Mouse (Mus musculus): ENCODE measurements around the gene Krt80. TPM values are rescaled to one million over a fixed set of nuclear protein-coding genes. Genes with fewer than 3 reads are reported as not detected.
A peak's percentile ranks its signal among the peaks of the same experiment; 100 is the strongest.

Krt80 gene
- 0.61 and 2.5 TPM in 2 replicates for polyA plus RNA-seq (2012; rRNA removed)

DNA sequence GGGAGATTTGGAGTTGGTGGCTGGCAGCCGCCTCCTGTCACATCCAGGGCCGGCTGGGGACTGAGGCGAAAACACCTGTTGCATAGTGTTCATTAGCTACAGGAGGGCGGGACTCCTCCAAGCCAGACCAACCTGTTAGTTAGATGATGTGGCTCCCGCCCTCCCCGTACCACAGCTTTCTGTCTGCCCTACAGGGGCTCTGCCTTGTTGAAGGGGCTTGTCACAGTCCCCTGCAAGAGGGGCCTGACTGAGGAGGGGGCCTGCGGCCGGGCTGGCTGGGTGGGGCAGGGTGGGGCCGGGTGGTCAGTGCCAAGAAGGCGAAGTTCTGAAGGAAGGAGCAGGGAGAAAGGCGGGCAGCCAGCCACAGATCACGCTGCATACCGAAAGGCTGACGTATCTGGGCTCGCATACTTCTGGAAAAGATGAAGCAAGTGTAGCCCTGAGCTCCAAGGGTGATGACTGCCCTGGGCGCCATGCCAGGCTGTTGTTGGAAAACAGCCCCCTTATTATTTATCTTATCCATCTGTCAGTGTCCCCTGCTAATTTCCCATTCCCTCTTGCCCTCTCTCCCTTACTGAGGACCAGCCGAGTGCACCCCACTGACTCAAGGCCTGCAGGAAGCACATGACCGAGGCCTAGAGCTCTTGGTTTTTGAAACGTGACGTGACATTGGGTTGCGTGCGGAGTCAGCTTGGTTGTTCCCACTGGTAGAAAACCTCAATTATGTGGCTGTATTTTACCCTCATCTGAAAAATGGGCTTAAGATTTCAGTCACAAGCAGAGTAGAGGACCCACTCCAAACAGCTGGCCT lies at the start of gene Krt80:
Gene Krt80 (minus strand): TSS at position 62 of the 811 bp plus-strand sequence.
- H3K27ac ChIP-seq (ENCODE audit: insufficient read depth, low read depth, low read length) = no peak within 1 kb of the TSS
- H3K4me3 ChIP-seq (ENCODE audit: low read depth, low read length) = no peak within 1 kb of the TSS
- H3K27me3 ChIP-seq (ENCODE audit: control insufficient read depth, insufficient read depth, low read length) = no peaks in the 10 kb centered on the region
- H3K4me1 ChIP-seq (ENCODE audit: control insufficient read depth, insufficient read depth, insufficient read length, low read length) = peaks cover 42% of the 10 kb centered on the region
- TF ChIP-seq POLR2A (IDR thresholded peaks at IDR 0.05; ENCODE audit: low read depth, low read length) (no peak), CTCF (IDR thresholded peaks at IDR 0.05; ENCODE audit: extremely low read depth, insufficient read length, insufficient replicate concordance, low read depth, low read length) (no peak)
- H3K36me3 ChIP-seq (ENCODE audit: control insufficient read depth, insufficient read depth, low read length) = no peaks in the 10 kb centered on the region
- 16% methylated on average over 22 of the region's 22 CpGs for WGBS

DNA sequence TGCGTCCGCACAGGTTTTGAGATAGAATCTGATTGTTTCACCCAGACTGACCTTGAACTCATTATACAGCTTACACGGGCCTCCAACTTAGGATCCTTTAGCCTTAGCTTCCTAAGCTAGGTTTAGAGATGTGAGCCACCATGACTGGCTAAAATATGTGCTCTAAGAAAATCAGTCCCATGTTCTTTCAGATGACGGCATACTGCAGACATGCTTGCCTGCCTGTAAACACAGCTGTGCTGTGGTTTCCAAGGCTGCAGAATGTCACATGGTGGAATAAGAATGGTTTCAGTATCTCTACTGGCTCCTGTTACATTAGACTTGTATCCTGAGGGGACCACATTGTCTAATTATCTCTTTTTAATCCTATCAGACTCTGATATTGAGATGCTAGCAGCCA lies 49.0 kb upstream of the Krt80 start:
- peaks cover 7% of the 10 kb centered on the region for H3K36me3 ChIP-seq (ENCODE audit: control insufficient read depth, insufficient read depth, low read length)
- WGBS = 83% methylated on average over 4 of the region's 4 CpGs
- no peak overlapping the region for H3K27ac ChIP-seq (ENCODE audit: insufficient read depth, low read depth, low read length)
- H3K4me1 ChIP-seq (ENCODE audit: control insufficient read depth, insufficient read depth, insufficient read length, low read length) = peaks cover 5% of the 10 kb centered on the region
- TF ChIP-seq CTCF (IDR thresholded peaks at IDR 0.05; ENCODE audit: extremely low read depth, insufficient read length, insufficient replicate concordance, low read depth, low read length) (no peak), POLR2A (IDR thresholded peaks at IDR 0.05; ENCODE audit: low read depth, low read length) (no peak)
- H3K27me3 ChIP-seq (ENCODE audit: control insufficient read depth, insufficient read depth, low read length) = no peaks in the 10 kb centered on the region
- H3K4me3 ChIP-seq (ENCODE audit: low read depth, low read length) = no peak overlapping the region

DNA sequence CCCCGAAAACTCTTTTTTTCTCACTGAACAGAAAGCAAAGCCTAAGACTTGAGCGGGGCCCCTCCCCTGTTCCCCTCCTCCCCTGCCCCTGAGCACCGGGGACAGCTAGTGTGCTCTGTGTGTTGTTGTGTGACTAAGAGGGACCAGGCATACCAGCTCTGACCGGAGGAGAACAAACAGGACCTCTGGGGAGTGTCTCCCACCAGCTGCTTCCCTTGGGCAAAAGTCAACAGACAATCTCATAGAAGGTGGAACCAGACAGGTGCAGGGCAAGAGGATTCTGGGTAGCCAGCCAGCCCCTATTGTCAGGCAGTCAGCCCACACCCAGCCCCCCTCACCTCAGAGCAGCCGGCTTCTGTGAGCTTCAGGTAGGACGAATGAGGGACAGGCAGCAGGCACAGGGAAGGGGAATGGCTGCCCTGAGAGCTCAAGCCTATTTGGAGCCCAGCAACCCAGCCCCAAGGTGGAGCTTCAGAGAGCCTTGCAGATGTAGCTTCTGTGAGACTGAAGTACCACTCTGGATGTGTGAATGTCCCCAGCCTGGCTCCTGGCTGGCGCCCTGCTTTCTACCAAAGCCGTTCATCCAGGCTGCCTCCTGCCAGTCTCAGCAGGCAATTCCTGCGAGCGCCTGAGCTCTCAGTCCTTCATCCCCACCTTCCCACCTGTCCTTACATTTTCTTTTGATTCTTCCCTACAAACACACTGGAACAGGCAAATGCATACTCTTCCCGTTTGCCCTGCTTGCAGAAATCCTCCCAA lies 45.0 kb upstream of the Krt80 start:
- TF ChIP-seq CTCF (IDR thresholded peaks at IDR 0.05; ENCODE audit: extremely low read depth, insufficient read length, insufficient replicate concordance, low read depth, low read length) (no peak), POLR2A (IDR thresholded peaks at IDR 0.05; ENCODE audit: low read depth, low read length) (no peak)
- no peak overlapping the region for H3K27ac ChIP-seq (ENCODE audit: insufficient read depth, low read depth, low read length)
- H3K4me3 ChIP-seq (ENCODE audit: low read depth, low read length) = no peak overlapping the region

DNA sequence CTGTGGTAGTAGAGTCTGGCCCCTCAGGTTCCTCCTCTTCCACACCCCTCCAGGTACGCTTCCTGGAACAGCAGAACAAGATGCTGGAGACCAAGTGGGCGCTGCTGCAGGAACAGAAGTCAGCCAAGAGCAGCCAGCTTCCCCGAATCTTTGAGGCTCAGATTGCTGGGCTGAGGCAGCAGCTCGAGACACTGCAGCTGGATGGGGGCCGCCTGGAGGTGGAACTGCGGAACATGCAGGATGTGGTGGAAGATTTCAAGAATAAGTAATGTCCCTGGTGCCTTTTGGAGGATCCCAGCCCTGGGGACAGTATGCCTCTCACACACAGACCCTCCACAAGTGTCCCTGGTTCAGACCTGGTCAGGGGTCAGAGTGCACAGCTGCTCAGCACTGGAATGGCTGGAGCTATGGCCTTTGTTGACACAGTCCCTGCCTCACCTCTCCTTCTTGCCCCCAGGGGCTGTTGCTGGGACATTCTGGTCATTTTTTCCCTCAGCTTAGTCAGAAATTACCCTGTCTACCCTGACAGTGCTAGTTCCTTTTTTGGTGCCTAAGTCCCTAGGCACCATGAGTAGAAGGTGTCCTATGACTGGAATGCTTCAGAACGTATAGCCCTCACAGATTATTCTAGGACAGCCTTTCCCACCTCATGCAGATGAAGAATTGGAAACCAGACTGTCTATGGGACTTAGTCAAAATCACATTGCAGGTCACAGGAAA lies 44.1 kb upstream of the Krt80 start:
- H3K27ac ChIP-seq (ENCODE audit: insufficient read depth, low read depth, low read length) = peak overlapping the region; percentile 9; the same call in 1 of the 2 replicates
- H3K27me3 ChIP-seq (ENCODE audit: control insufficient read depth, insufficient read depth, low read length) = no peaks in the 10 kb centered on the region
- no peak for TF ChIP-seq POLR2A (IDR thresholded peaks at IDR 0.05; ENCODE audit: low read depth, low read length)
- TF ChIP-seq CTCF (IDR thresholded peaks at IDR 0.05; ENCODE audit: extremely low read depth, insufficient read length, insufficient replicate concordance, low read depth, low read length) = 0 out of 2 replicates have a peak, but pooled peaks have one; percentile 9
- H3K4me3 ChIP-seq (ENCODE audit: low read depth, low read length) = no peak overlapping the region
- 51% methylated on average over 7 of the region's 7 CpGs for WGBS
- H3K36me3 ChIP-seq (ENCODE audit: control insufficient read depth, insufficient read depth, low read length) = no peaks in the 10 kb centered on the region
- H3K4me1 ChIP-seq (ENCODE audit: control insufficient read depth, insufficient read depth, insufficient read length, low read length) = peaks cover 27% of the 10 kb centered on the region

More for the DNA sequence above, 45.0 kb upstream of the Krt80 start:
- H3K4me1 ChIP-seq (ENCODE audit: control insufficient read depth, insufficient read depth, insufficient read length, low read length) = peaks cover 27% of the 10 kb centered on the region
- H3K36me3 ChIP-seq (ENCODE audit: control insufficient read depth, insufficient read depth, low read length) = no peaks in the 10 kb centered on the region; the same call in 1 of the 2 replicates
- 34% methylated on average over 11 of the region's 11 CpGs for WGBS
- no peaks in the 10 kb centered on the region for H3K27me3 ChIP-seq (ENCODE audit: control insufficient read depth, insufficient read depth, low read length)

DNA sequence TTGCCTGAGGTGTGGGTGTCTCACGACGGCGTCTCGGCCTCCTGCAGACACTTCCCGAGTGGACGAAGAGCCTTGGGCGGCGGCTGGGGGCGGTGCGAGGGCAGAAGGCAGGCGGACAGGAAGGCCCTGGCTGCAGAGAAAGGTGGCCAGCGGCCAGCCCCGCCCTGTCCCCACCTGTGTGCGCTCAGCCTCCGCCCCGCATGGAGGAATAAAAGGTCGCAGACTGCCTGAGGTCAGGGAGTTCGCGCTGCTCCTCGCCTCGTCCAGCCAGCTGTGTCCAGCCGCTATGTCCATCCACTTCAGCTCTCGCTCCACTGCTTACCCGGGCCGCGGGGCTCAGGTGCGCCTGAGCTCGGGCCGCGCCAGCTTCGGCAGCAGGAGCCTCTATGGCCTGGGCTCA lies 42.2 kb upstream of the Krt80 start:
- WGBS = 24% methylated on average over 31 of the region's 31 CpGs
- H3K27ac ChIP-seq (ENCODE audit: insufficient read depth, low read depth, low read length) = peak overlapping the region; percentile 25
- H3K4me1 ChIP-seq (ENCODE audit: control insufficient read depth, insufficient read depth, insufficient read length, low read length) = peaks cover 27% of the 10 kb centered on the region
- H3K36me3 ChIP-seq (ENCODE audit: control insufficient read depth, insufficient read depth, low read length) = no peaks in the 10 kb centered on the region
- peak overlapping the region; percentile 74 for H3K4me3 ChIP-seq (ENCODE audit: low read depth, low read length)
- TF ChIP-seq CTCF (IDR thresholded peaks at IDR 0.05; ENCODE audit: extremely low read depth, insufficient read length, insufficient replicate concordance, low read depth, low read length) (no peak), POLR2A (IDR thresholded peaks at IDR 0.05; ENCODE audit: low read depth, low read length) (no peak; the same call in 1 of the 2 replicates)
- H3K27me3 ChIP-seq (ENCODE audit: control insufficient read depth, insufficient read depth, low read length) = no peaks in the 10 kb centered on the region

DNA sequence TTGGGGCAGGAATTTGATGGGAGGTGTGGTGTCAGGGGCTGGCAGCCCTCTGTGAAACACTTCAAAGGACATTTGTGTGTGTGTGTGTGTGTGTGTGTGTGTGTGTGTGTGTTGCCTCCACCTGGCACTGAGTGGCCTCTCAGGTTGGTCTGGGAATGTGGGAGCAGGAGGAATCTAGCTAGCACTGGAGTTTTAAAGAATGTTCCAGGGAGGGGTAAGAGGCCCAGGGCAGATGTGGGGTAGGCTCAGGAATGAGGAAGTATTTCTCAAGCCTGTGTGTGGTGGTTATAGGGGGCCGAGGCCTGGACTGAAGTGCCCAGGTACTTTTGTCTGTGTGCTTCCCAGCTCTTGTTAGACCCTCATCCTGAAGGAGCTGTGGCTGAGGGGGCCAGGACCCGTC lies 40.8 kb upstream of the Krt80 start, which contains the start of gene Krt7:
Gene Krt7 (plus strand): TSS at position 269 of the 400 bp plus-strand sequence.
- Histone ChIP-seq H3K27ac (ENCODE audit: insufficient read depth, low read depth, low read length) (peak within 1 kb of the TSS; percentile 25), H3K27me3 (ENCODE audit: control insufficient read depth, insufficient read depth, low read length) (no peaks in the 10 kb centered on the region), H3K4me1 (ENCODE audit: control insufficient read depth, insufficient read depth, insufficient read length, low read length) (peaks cover 27% of the 10 kb centered on the region), H3K4me3 (ENCODE audit: low read depth, low read length) (peak within 1 kb of the TSS; percentile 74), H3K36me3 (ENCODE audit: control insufficient read depth, insufficient read depth, low read length) (no peaks in the 10 kb centered on the region)
- no peak for TF ChIP-seq CTCF (IDR thresholded peaks at IDR 0.05; ENCODE audit: extremely low read depth, insufficient read length, insufficient replicate concordance, low read depth, low read length)
- no peak for TF ChIP-seq POLR2A (IDR thresholded peaks at IDR 0.05; ENCODE audit: low read depth, low read length)
- WGBS = 24% methylated on average over 2 of the region's 2 CpGs
